Mouse (Mus musculus) limb, embryonic 13.5 days (tissue): Measurements from ENCODE around the gene Sema4d. TPM values are rescaled to one million over a fixed set of nuclear protein-coding genes. Genes with fewer than 3 reads are reported as not detected.
A peak's percentile ranks its signal among the peaks of the same experiment; 100 is the strongest.

ENCODE experiments used
- ATAC-seq: fragments of 200-750 bp; cut with Nextera tagmentation; 2 replicates; pipeline ENCODE4 v1.8.0; 2017; ENCODE audit warnings: low read depth, moderate number of reproducible peaks, moderate TSS enrichment; ENCODE audit not compliant: low FRiP score
- H3K27ac ChIP-seq: fragments of 300-500 bp; sonication (generic); 2 replicates; pipeline ENCODE4 v1.5.1; 2015; ENCODE audit warnings: inconsistent platforms, mild to moderate bottlenecking, moderate library complexity
- H3K27me3 ChIP-seq: fragments of 300-500 bp; sonication (generic); 2 replicates; pipeline ENCODE4 v1.6.1; 2015; ENCODE audit warnings: mild to moderate bottlenecking, inconsistent platforms
- H3K36me3 ChIP-seq: fragments of 300-500 bp; sonication (generic); 2 replicates; pipeline ENCODE4 v1.6.1; 2015; ENCODE audit warnings: inconsistent platforms, mild to moderate bottlenecking, moderate library complexity
- H3K4me1 ChIP-seq: fragments of 300-500 bp; sonication (generic); 2 replicates; pipeline ENCODE4 v1.6.1; 2015; ENCODE audit warnings: inconsistent platforms
- H3K4me2 ChIP-seq: fragments of 300-500 bp; sonication (generic); replicated peaks from 2 replicates; pipeline ENCODE4 v1.6.1; 2015; ENCODE audit warnings: inconsistent platforms, mild to moderate bottlenecking, moderate library complexity
- H3K4me3 ChIP-seq: fragments of 300-500 bp; sonication (generic); 2 replicates; pipeline ENCODE4 v1.5.1; 2015; ENCODE audit warnings: moderate library complexity, mild to moderate bottlenecking, inconsistent platforms
- H3K9ac ChIP-seq: fragments of 300-500 bp; sonication (generic); 2 replicates; pipeline ENCODE4 v1.6.1; 2015; ENCODE audit warnings: mild to moderate bottlenecking, inconsistent platforms
- H3K9me3 ChIP-seq: fragments of 300-500 bp; sonication (generic); 2 replicates; pipeline ENCODE4 v1.6.1; 2016; ENCODE audit warnings: inconsistent platforms
- WGBS: fragments of 180-500 bp; shearing (Covaris S2); methylation state at CpG from one replicate; pipeline ENCODE4 v1.1.7; 2015; 5-methylcytosine and 5-hydroxymethylcytosine counted together
- polyA plus RNA-seq: library from polyadenylated mRNA; unstranded; fragments of >200 nt; fragmentation: Nextera tagmentation; extraction: Ambion mirVana; gene quantifications from 2 replicates; pipeline ENCODE4 v1.2.1, GENCODE M21; 2015

The Sema4d gene
- polyA plus RNA-seq, 1 experiment from 2014 or later: 5.8 TPM

GRCm38 (mm10) chr13:51808141-51808540 lies 14.6 kb upstream of the Sema4d start:
- Histone ChIP-seq H3K4me2 (no peak overlapping the region), H3K36me3 (no peaks in the 10 kb centered on the region), H3K9ac (no peak overlapping the region), H3K4me3 (no peak overlapping the region), H3K4me1 (peaks cover under 1% of the 10 kb centered on the region; the same call in 1 of the 2 replicates), H3K27ac (no peak overlapping the region), H3K9me3 (no peaks in the 10 kb centered on the region), H3K27me3 (no peaks in the 10 kb centered on the region)
- ATAC-seq: no peak
- 33% methylated on average over 12 of the region's 12 CpGs for WGBS

- ATAC-seq: no peak
- no peak overlapping the region for H3K4me2 ChIP-seq
- whole genome bisulfite sequencing: 73% methylated on average over 15 of the region's 15 CpGs
- no peaks in the 10 kb centered on the region for H3K36me3 ChIP-seq
- no peaks in the 10 kb centered on the region for H3K4me1 ChIP-seq
- no peak overlapping the region for H3K4me3 ChIP-seq
- no peak overlapping the region for H3K27ac ChIP-seq
- H3K27me3 ChIP-seq: no peaks in the 10 kb centered on the region
- H3K9me3 ChIP-seq: no peaks in the 10 kb centered on the region
- no peak overlapping the region for H3K9ac ChIP-seq
These were observed 12.7 kb upstream of the Sema4d start for GRCm38 (mm10) chr13:51806220-51806619.

DNA sequence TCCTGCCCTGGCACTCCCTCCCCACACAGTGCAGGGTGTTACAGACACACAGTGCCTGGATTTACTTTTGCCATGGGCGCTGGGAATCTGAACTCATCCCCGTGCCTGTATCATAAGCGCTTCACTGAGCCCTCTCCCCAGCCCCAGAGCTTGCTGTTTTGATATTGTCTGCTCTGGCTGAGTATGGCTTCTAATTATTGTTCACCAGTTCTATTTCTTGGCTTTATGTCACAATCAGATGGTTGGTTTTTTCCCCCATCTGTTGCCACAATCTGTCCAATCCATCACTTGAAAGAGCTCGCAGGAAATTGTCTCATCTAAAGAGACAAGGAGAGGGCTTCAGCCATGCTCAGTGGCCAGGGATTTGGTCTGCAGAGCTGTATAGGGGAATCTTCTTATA lies 12.1 kb upstream of the Sema4d start:
- no peak overlapping the region for H3K27ac ChIP-seq
- no peak overlapping the region for H3K4me2 ChIP-seq
- no peaks in the 10 kb centered on the region for H3K27me3 ChIP-seq
- no peak for ATAC-seq
- 67% methylated on average over 4 of the region's 4 CpGs for WGBS
- H3K4me3 ChIP-seq: no peak overlapping the region
- H3K9me3 ChIP-seq: no peaks in the 10 kb centered on the region
- no peaks in the 10 kb centered on the region for H3K36me3 ChIP-seq
- H3K4me1 ChIP-seq: no peaks in the 10 kb centered on the region
- no peak overlapping the region for H3K9ac ChIP-seq

DNA sequence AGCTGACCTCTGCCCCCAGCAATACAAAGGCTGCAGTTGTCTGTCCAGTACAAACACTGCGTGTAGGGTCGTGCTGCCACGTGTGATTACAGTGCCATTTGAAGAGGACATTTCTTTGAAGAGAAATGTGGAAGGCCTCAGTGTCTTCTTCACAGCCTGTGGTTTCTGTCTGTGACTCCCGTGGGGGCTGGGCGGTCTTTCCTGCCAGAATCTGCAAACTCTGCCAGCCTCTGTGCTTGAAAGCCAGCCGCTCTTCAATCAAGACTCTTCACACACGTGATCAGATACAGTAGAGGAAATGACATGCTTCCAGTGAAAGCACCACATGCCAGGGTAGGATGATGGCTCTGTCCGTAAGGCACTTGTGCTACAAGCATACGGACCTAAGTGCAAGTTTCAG lies 7.4 kb upstream of the Sema4d start:
- WGBS: 67% methylated on average over 9 of the region's 9 CpGs
- no peak overlapping the region for H3K4me2 ChIP-seq
- no peak overlapping the region for H3K9ac ChIP-seq
- H3K27me3 ChIP-seq: no peaks in the 10 kb centered on the region
- no peak overlapping the region for H3K4me3 ChIP-seq
- no peak overlapping the region for H3K27ac ChIP-seq
- no peaks in the 10 kb centered on the region for H3K4me1 ChIP-seq
- no peak for ATAC-seq
- H3K36me3 ChIP-seq: no peaks in the 10 kb centered on the region
- H3K9me3 ChIP-seq: no peaks in the 10 kb centered on the region

GRCm38 (mm10) chr13:51799735-51800522 lies 6.4 kb upstream of the Sema4d start:
- H3K9ac ChIP-seq: no peak overlapping the region
- no peaks in the 10 kb centered on the region for H3K9me3 ChIP-seq
- H3K27me3 ChIP-seq: no peaks in the 10 kb centered on the region
- no peak overlapping the region for H3K4me3 ChIP-seq
- no peak for ATAC-seq
- H3K4me1 ChIP-seq: no peaks in the 10 kb centered on the region
- no peak overlapping the region for H3K27ac ChIP-seq
- H3K4me2 ChIP-seq: no peak overlapping the region
- H3K36me3 ChIP-seq: no peaks in the 10 kb centered on the region
- 80% methylated on average over 16 of the region's 16 CpGs for WGBS

- no peak for ATAC-seq
- Histone ChIP-seq H3K4me3 (no peak overlapping the region), H3K27ac (no peak overlapping the region), H3K27me3 (no peaks in the 10 kb centered on the region; the same call in 1 of the 2 replicates), H3K9ac (no peak overlapping the region), H3K4me1 (no peaks in the 10 kb centered on the region), H3K9me3 (no peaks in the 10 kb centered on the region), H3K4me2 (no peak overlapping the region), H3K36me3 (no peaks in the 10 kb centered on the region)
- 57% methylated on average over 8 of the region's 8 CpGs for WGBS
These were observed 4.6 kb upstream of the Sema4d start for GRCm38 (mm10) chr13:51797899-51798746.

GRCm38 (mm10) chr13:51793948-51794347 lies 401 bp upstream of the Sema4d start:
- Histone ChIP-seq H3K4me3 (peak overlapping the region; percentile 82), H3K4me2 (peak overlapping the region; percentile 96), H3K27me3 (peaks cover 23% of the 10 kb centered on the region), H3K4me1 (peaks cover 14% of the 10 kb centered on the region), H3K9me3 (no peaks in the 10 kb centered on the region), H3K36me3 (no peaks in the 10 kb centered on the region), H3K27ac (no peak overlapping the region), H3K9ac (no peak overlapping the region)
- 47% methylated on average over 5 of the region's 7 CpGs for WGBS
- ATAC-seq: no peak

DNA sequence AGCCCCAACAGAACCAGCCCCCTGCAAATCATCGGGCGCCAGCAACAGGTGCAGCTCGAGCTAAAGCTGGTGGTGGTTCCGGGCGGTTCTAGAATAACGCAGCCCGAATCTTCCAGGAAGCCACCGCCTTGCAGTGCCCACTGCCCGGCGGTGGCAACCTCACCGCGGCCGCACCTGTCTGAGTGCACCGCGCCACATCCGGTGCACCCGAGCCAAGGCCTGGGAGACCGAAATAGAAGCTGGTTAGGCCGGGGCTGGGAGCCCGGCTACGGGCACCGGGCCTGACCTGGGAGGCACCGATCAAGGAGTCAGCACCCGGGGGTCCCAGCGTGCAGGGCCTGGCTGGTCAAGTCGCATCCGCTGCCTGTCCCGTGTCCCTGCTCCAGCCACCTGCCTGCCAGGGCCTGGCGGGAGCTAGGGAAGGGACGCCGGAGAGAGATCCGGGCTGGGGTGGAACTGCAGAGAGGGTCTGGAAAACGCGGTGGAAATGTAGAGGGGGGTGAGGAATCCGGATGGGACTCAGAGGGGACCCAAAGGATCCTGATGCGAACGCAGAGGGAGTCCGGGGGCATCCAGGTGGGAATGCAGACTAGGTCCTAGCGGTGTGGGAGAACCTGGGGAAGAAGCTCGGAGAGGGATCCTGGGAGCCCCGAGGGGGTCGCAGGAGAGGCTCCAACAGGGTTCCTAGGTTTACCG lies 670 bp downstream of the Sema4d start:
- no peaks in the 10 kb centered on the region for H3K9me3 ChIP-seq
- peak; percentile 21; the same call in 1 of the 2 replicates for ATAC-seq
- peak overlapping the region; percentile 74 for H3K9ac ChIP-seq
- H3K4me2 ChIP-seq: peak overlapping the region; percentile 96
- peaks cover 23% of the 10 kb centered on the region for H3K27me3 ChIP-seq
- WGBS: 3% methylated on average over 43 of the region's 43 CpGs
- no peak overlapping the region for H3K27ac ChIP-seq
- H3K4me3 ChIP-seq: peak overlapping the region; percentile 82
- no peaks in the 10 kb centered on the region for H3K36me3 ChIP-seq
- peaks cover 14% of the 10 kb centered on the region for H3K4me1 ChIP-seq

DNA sequence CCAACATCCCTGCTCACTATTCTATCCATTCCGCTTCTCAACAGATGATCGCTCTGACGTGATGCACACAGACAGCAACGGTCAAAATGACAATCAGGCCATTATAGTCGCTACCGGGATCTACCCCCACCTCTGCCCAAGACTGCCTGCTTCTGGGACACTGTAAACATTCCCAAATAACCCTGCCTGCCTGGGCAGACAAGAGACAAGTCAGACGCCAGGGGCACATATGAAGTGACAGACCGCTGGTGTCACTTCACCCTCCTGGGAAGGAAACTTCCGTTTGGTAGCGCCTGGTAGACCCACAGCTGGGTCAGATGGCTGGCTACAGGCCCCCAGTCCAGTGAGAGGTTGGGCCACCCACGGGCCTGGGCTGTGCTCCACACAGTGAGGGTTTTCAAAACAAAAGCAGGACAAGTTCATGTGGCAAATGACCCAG lies 1.4 kb downstream of the Sema4d start:
- no peak overlapping the region for H3K27ac ChIP-seq
- peaks cover 23% of the 10 kb centered on the region for H3K27me3 ChIP-seq
- H3K9ac ChIP-seq: no peak overlapping the region
- H3K9me3 ChIP-seq: no peaks in the 10 kb centered on the region
- peaks cover 14% of the 10 kb centered on the region for H3K4me1 ChIP-seq
- 35% methylated on average over 11 of the region's 11 CpGs for WGBS
- H3K36me3 ChIP-seq: no peaks in the 10 kb centered on the region
- H3K4me3 ChIP-seq: peak overlapping the region; percentile 82
- no peak for ATAC-seq
- H3K4me2 ChIP-seq: peak overlapping the region; percentile 96

GRCm38 (mm10) chr13:51791604-51792003 lies 1.9 kb downstream of the Sema4d start:
- no peak overlapping the region for H3K27ac ChIP-seq
- peaks cover 23% of the 10 kb centered on the region for H3K27me3 ChIP-seq
- WGBS: 77% methylated on average over 3 of the region's 3 CpGs
- H3K4me2 ChIP-seq: peak overlapping the region; percentile 96
- peaks cover 14% of the 10 kb centered on the region for H3K4me1 ChIP-seq
- ATAC-seq: no peak
- no peaks in the 10 kb centered on the region for H3K9me3 ChIP-seq
- no peak overlapping the region for H3K4me3 ChIP-seq
- H3K9ac ChIP-seq: no peak overlapping the region
- no peaks in the 10 kb centered on the region for H3K36me3 ChIP-seq

DNA sequence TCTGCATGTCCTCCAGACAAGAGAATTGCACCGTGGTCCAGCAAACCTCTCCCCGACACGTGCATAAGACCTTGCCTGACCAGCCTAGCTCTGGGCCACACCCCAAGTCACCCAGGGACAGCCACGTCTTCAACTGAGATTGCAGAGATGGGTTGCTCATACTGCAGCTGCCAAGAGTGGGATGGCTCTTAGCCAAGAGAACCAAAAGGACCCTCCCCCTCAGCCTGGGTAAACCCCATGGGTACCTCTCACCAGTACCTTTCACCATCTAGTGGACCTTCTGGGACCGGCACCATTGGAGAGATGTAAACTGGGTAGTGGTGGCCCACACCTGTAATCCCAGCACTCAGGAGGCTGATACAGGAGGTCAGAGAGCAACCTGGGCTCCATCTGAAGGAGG lies 2.8 kb downstream of the Sema4d start:
- Histone ChIP-seq H3K27me3 (peaks cover 23% of the 10 kb centered on the region), H3K9me3 (no peaks in the 10 kb centered on the region), H3K9ac (no peak overlapping the region), H3K4me2 (no peak overlapping the region), H3K36me3 (no peaks in the 10 kb centered on the region), H3K4me3 (no peak overlapping the region), H3K4me1 (peaks cover 14% of the 10 kb centered on the region), H3K27ac (no peak overlapping the region)
- WGBS: 74% methylated on average over 5 of the region's 5 CpGs
- no peak for ATAC-seq

DNA sequence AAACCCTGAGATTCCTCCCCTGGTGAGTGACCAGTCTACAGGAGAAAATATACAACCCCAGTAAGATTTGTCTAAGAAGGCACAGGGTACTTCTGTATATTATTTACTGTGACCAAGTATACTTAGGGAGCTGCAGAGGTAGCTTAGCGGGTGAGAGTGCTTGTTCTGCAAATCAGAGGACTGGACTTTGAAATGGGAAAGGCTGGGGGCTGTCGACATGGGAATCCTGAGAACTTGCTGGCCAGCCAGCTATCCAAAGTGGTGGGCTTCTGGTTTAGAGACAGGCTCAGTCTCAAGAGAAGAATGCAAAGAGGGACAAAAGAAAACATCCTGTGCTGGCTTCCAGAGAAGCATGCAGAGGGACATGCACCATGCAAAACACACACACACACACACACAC lies 5.7 kb downstream of the Sema4d start:
- no peak overlapping the region for H3K27ac ChIP-seq
- 45% methylated on average over 2 of the region's 2 CpGs for WGBS
- H3K36me3 ChIP-seq: no peaks in the 10 kb centered on the region
- peaks cover 20% of the 10 kb centered on the region for H3K4me1 ChIP-seq
- ATAC-seq: no peak
- no peak overlapping the region for H3K4me3 ChIP-seq
- no peaks in the 10 kb centered on the region for H3K9me3 ChIP-seq
- peaks cover 21% of the 10 kb centered on the region for H3K27me3 ChIP-seq
- no peak overlapping the region for H3K9ac ChIP-seq
- H3K4me2 ChIP-seq: no peak overlapping the region
